Mouse (Mus musculus) liver, adult 2 months (tissue): ENCODE data around the gene Slc22a15.

Source experiments
- CTCF ChIP-seq: fragments of 200-500 bp; IDR thresholded peaks from 2 replicates; pipeline ENCODE4 v1.5.1; 2011; ENCODE audit warnings: low read depth, low read length, control low read depth
- POLR2A ChIP-seq: fragments of 200-500 bp; IDR thresholded peaks from 2 replicates; pipeline ENCODE4 v1.6.1; 2011; ENCODE audit warnings: low read length, control low read depth; ENCODE audit not compliant: insufficient read depth; ENCODE audit errors: extremely low read depth

DNA sequence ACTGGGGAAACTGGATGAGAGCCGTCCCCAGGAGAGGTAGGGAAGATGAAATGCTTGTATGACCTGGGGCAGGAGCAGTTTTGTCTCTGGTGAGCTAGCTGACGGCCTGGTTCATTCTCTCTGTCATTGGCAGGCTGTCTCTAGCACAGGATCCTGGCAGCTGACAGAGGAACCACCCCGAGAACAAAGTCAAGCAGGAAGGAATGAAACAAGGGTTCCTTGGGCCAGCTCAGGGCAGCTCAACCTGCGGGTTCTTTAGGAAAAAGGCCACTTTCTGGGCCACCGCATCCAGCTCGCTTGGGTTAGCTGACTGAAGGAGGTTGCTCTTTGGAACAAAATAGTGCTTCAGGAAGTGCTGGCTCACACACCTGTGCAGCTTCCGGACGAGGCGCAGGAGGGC is 109.5 kb downstream of the Slc22a15 start:
- TF ChIP-seq CTCF (no peak), POLR2A (no peak)
